Mouse (Mus musculus) intestine, postnatal 0 days (tissue): ENCODE measurements around the gene Zfp213. TPM values are rescaled to one million over a fixed set of nuclear protein-coding genes. Genes with fewer than 3 reads are reported as not detected.

ENCODE experiments used
- ATAC-seq: fragments of 200-750 bp; cut with Nextera tagmentation; 2 replicates; pipeline ENCODE4 v1.8.0; 2017; ENCODE audit warnings: mild to moderate bottlenecking, moderate TSS enrichment, moderate library complexity
- H3K27ac ChIP-seq: fragments of 300-500 bp; sonication (generic); 2 replicates; pipeline ENCODE4 v1.5.1; 2014; ENCODE audit warnings: mild to moderate bottlenecking, low read depth, low read length, moderate library complexity
- H3K27me3 ChIP-seq: fragments of 300-500 bp; sonication (generic); replicated peaks from 2 replicates; pipeline ENCODE4 v1.6.1; 2014; ENCODE audit warnings: low read length, mixed read lengths; ENCODE audit not compliant: control insufficient read depth, insufficient read depth
- H3K36me3 ChIP-seq: fragments of 300-500 bp; sonication (generic); 2 replicates; pipeline ENCODE4 v1.6.1; 2014; ENCODE audit warnings: mild to moderate bottlenecking, moderate library complexity; ENCODE audit not compliant: control insufficient read depth, insufficient read depth
- H3K4me1 ChIP-seq: fragments of 300-500 bp; sonication (generic); replicated peaks from 2 replicates; pipeline ENCODE4 v1.6.1; 2014; ENCODE audit warnings: antibody characterized with exemption, low read length, mixed read lengths; ENCODE audit not compliant: control insufficient read depth, insufficient read depth
- H3K4me2 ChIP-seq: fragments of 300-500 bp; sonication (generic); replicated peaks from 2 replicates; pipeline ENCODE4 v1.6.1; 2014; ENCODE audit warnings: low read depth, mild to moderate bottlenecking, moderate library complexity
- H3K4me3 ChIP-seq: fragments of 300-500 bp; sonication (generic); 2 replicates; pipeline ENCODE4 v1.5.1; 2014; ENCODE audit warnings: low read depth, low read length
- H3K9ac ChIP-seq: fragments of 300-500 bp; sonication (generic); 2 replicates; pipeline ENCODE4 v1.6.1; 2014; ENCODE audit warnings: mild to moderate bottlenecking, low read depth, low read length
- H3K9me3 ChIP-seq: fragments of 300-500 bp; sonication (generic); 2 replicates; pipeline ENCODE4 v1.6.1; 2016; ENCODE audit warnings: mixed run types; ENCODE audit not compliant: control insufficient read depth
- CTCF ChIP-seq: sonication (generic); IDR thresholded peaks from 2 replicates; pipeline ENCODE4 v1.5.1; 2016; ENCODE audit warnings: low read depth, mild to moderate bottlenecking, control low read depth, antibody characterized with exemption, moderate library complexity
- WGBS: fragments of 180-500 bp; shearing (Covaris S2); extraction: QIAGEN DNeasy Blood & Tissue Kit; methylation state at CpG from one replicate; pipeline ENCODE4 v1.1.7; 2014; 5-methylcytosine and 5-hydroxymethylcytosine counted together
- polyA plus RNA-seq: library from polyadenylated mRNA; unstranded; fragments of >200 nt; fragmentation: Nextera tagmentation; extraction: Ambion mirVana; gene quantifications from 2 replicates; pipeline ENCODE4 v1.2.1, GENCODE M21; 2015

Zfp213 gene
- polyA plus RNA-seq, 1 experiment from 2014 or later: 8.1 TPM

- no peaks in the 10 kb centered on the region for H3K27me3 ChIP-seq
- WGBS: 10% methylated on average over 13 of the region's 13 CpGs
- 0 out of 2 replicates have a peak, but pooled peaks cover 2% of the 10 kb centered on the region for H3K4me1 ChIP-seq
Observed at GRCm38 (mm10) chr17:23592926-23593300, 28.9 kb upstream of the Zfp213 start.

DNA sequence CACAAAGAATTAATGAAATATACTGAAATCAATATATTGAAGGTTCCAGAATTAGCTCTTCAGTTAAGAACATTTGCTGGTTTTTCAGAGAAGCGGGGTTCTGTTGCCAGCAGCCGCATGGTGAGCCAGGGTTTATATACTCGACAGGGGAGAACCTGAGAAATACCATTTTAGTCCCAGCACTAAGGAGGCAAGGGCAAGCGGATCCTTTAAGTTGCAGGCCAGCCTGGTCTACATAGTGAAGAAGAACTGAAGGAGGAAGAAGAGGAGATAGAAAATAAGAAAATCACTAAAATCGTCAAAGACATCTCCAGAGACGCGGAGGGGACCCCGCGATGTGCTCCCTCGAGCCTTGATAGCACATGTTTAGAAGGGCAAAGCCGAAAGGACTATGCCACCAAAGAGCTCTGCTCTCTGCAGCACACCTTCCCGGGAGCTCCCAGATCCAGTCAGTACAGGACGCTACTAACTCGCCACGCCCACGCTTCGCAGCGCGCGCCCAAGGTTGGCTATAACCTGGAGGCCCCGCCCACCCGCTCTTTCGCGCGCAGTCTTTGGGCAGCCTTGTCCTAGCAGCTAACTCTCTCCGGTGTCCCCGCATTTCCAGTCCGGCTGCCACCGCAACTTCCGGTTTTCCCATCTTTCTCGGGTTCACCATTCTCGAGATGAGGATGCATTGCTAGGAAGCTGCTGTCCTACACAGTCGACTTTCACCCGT lies 28.3 kb upstream of the Zfp213 start:
- Histone ChIP-seq H3K4me3 (peak overlapping the region; percentile 46), H3K4me2 (peak overlapping the region; percentile 82), H3K9ac (peak overlapping the region; percentile 52; the same call in 1 of the 2 replicates), H3K4me1 (0 out of 2 replicates have a peak, but pooled peaks cover 2% of the 10 kb centered on the region), H3K27ac (no peak overlapping the region), H3K9me3 (no peaks in the 10 kb centered on the region), H3K27me3 (no peaks in the 10 kb centered on the region), H3K36me3 (no peaks in the 10 kb centered on the region)
- ATAC-seq: peak; percentile 100
- 7% methylated on average over 34 of the region's 34 CpGs for WGBS
- no peak for TF ChIP-seq CTCF

More at GRCm38 (mm10) chr17:23592926-23593300, 28.9 kb upstream of the Zfp213 start:
- no peak for TF ChIP-seq CTCF
- no peak overlapping the region for H3K27ac ChIP-seq
- H3K4me3 ChIP-seq: peak overlapping the region; percentile 46
- H3K9me3 ChIP-seq: no peaks in the 10 kb centered on the region
- H3K4me2 ChIP-seq: peak overlapping the region; percentile 82
- ATAC-seq: peak; percentile 64
- H3K36me3 ChIP-seq: no peaks in the 10 kb centered on the region
- peak overlapping the region; percentile 52; the same call in 1 of the 2 replicates for H3K9ac ChIP-seq

DNA sequence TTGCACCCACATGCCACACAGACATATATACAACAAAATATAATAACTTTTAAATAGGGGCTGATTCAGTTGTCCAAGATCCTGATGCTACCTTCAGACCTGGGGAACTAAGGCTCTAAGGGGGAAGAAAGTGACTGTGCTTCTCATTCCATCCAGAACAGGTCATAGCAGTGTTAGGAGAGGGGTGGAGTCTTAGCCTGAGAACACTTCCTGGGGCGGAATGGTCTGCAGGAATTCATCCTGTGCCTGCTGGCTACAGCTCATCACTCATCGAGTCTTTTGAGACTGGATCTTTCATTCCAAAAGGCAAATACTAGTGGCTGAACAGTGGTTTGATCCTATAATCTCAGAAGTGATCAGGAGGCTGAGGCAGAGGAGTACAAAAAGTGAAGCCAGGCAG lies 23.2 kb upstream of the Zfp213 start:
- Histone ChIP-seq H3K27me3 (no peaks in the 10 kb centered on the region), H3K27ac (no peak overlapping the region), H3K9ac (no peak overlapping the region), H3K4me1 (0 out of 2 replicates have a peak, but pooled peaks cover 2% of the 10 kb centered on the region), H3K9me3 (no peaks in the 10 kb centered on the region), H3K36me3 (no peaks in the 10 kb centered on the region), H3K4me3 (no peak overlapping the region), H3K4me2 (no peak overlapping the region)
- 64% methylated on average over 2 of the region's 2 CpGs for WGBS
- TF ChIP-seq CTCF: no peak
- ATAC-seq: no peak

GRCm38 (mm10) chr17:23585721-23586491 lies 21.9 kb upstream of the Zfp213 start:
- Histone ChIP-seq H3K9ac (peak overlapping the region; percentile 52), H3K27me3 (no peaks in the 10 kb centered on the region), H3K4me2 (peak overlapping the region; percentile 84), H3K36me3 (peaks cover 2% of the 10 kb centered on the region; the same call in 1 of the 2 replicates), H3K4me3 (peak overlapping the region; percentile 68), H3K9me3 (no peaks in the 10 kb centered on the region), H3K27ac (no peak overlapping the region), H3K4me1 (no peaks in the 10 kb centered on the region)
- WGBS: under 1% methylated on average over 22 of the region's 22 CpGs
- ATAC-seq: peak; percentile 72
- TF ChIP-seq CTCF: no peak

- 72% methylated on average over 8 of the region's 8 CpGs for WGBS
- H3K4me1 ChIP-seq: no peaks in the 10 kb centered on the region
- ATAC-seq: no peak
- H3K4me3 ChIP-seq: no peak overlapping the region
- no peak overlapping the region for H3K27ac ChIP-seq
- H3K27me3 ChIP-seq: no peaks in the 10 kb centered on the region
- no peak overlapping the region for H3K9ac ChIP-seq
- H3K36me3 ChIP-seq: peaks cover 8% of the 10 kb centered on the region; the same call in 1 of the 2 replicates
- peak overlapping the region; percentile 84 for H3K4me2 ChIP-seq
- no peaks in the 10 kb centered on the region for H3K9me3 ChIP-seq
- TF ChIP-seq CTCF: no peak
Observed at GRCm38 (mm10) chr17:23584786-23585185, 20.7 kb upstream of the Zfp213 start.

DNA sequence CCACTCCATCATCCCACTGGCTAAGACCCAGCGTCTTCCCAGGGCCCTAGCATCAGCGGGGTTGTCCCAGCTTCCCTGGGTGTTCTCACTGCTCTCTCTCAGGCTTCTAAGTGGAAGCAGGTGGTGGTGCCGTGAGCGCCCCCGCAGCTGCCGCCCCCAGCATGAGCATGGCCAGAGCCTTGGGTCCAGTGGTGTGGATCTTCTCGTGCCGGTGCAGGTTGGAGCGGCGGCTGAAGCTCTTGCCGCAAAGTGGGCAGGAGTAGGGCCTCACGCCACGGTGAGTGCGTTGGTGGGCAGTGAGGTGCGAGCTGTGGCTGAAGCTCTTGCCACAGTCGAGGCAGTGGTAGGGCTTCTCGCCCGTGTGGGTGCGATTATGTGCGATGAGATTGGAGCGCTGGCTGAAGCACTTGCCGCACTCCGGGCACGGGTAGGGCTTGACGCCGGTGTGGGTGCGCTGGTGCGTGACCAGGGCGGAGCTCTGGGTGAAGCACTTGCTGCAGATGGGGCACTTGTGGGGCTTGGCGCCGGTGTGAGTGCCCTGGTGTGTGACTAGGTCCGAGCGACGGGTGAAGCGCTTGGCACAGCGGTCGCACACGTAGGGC lies 12.0 kb upstream of the Zfp213 start:
- no peak overlapping the region; the same call in 1 of the 2 replicates for H3K27ac ChIP-seq
- H3K4me1 ChIP-seq: no peaks in the 10 kb centered on the region
- H3K27me3 ChIP-seq: no peaks in the 10 kb centered on the region
- TF ChIP-seq CTCF: no peak
- no peak for ATAC-seq
- H3K4me3 ChIP-seq: no peak overlapping the region
- H3K4me2 ChIP-seq: no peak overlapping the region
- peaks cover 41% of the 10 kb centered on the region; the same call in 1 of the 2 replicates for H3K36me3 ChIP-seq
- no peaks in the 10 kb centered on the region for H3K9me3 ChIP-seq
- WGBS: 96% methylated on average over 38 of the region's 38 CpGs
- H3K9ac ChIP-seq: no peak overlapping the region
